Mouse (Mus musculus) limb, embryonic 15.5 days (tissue): ENCODE data around the gene 0610010K14Rik. TPM values are rescaled to one million over a fixed set of nuclear protein-coding genes. Genes with fewer than 3 reads are reported as not detected.
A peak's percentile ranks its signal among the peaks of the same experiment; 100 is the strongest.

ENCODE experiments used
- ATAC-seq: fragments of 200-750 bp; cut with Nextera tagmentation; 2 replicates; pipeline ENCODE4 v1.8.0; 2017; ENCODE audit warnings: low read depth, moderate TSS enrichment; ENCODE audit not compliant: insufficient number of reproducible peaks, low FRiP score, low TSS enrichment
- H3K27ac ChIP-seq: fragments of 300-500 bp; sonication (generic); 2 replicates; pipeline ENCODE4 v1.5.1; 2015; ENCODE audit warnings: moderate library complexity, mild to moderate bottlenecking, inconsistent platforms
- H3K27me3 ChIP-seq: fragments of 300-500 bp; sonication (generic); 2 replicates; pipeline ENCODE4 v1.6.1; 2015; ENCODE audit warnings: inconsistent platforms
- H3K36me3 ChIP-seq: fragments of 300-500 bp; sonication (generic); 2 replicates; pipeline ENCODE4 v1.6.1; 2015; ENCODE audit warnings: inconsistent platforms
- H3K4me1 ChIP-seq: fragments of 300-500 bp; sonication (generic); 2 replicates; pipeline ENCODE4 v1.6.1; 2015; ENCODE audit warnings: inconsistent platforms
- H3K4me2 ChIP-seq: fragments of 300-500 bp; sonication (generic); 2 replicates; pipeline ENCODE4 v1.6.1; 2015; ENCODE audit warnings: mild to moderate bottlenecking, inconsistent platforms
- H3K4me3 ChIP-seq: fragments of 300-500 bp; sonication (generic); 2 replicates; pipeline ENCODE4 v1.5.1; 2015; ENCODE audit warnings: mild to moderate bottlenecking, inconsistent platforms
- H3K9ac ChIP-seq: fragments of 300-500 bp; sonication (generic); 2 replicates; pipeline ENCODE4 v1.6.1; 2015; ENCODE audit warnings: inconsistent platforms
- H3K9me3 ChIP-seq: fragments of 300-500 bp; sonication (generic); 2 replicates; pipeline ENCODE4 v1.6.1; 2016; ENCODE audit warnings: inconsistent platforms
- WGBS: fragments of 180-500 bp; shearing (Covaris S2); methylation state at CpG from one replicate; pipeline ENCODE4 v1.1.7; 2015; 5-methylcytosine and 5-hydroxymethylcytosine counted together
- polyA plus RNA-seq: library from polyadenylated mRNA; unstranded; fragments of >200 nt; fragmentation: Nextera tagmentation; extraction: Ambion mirVana; gene quantifications from 2 replicates; pipeline ENCODE4 v1.2.1, GENCODE M21; 2015

Gene 0610010K14Rik
- 154 and 172 TPM in 2 replicates for polyA plus RNA-seq

DNA sequence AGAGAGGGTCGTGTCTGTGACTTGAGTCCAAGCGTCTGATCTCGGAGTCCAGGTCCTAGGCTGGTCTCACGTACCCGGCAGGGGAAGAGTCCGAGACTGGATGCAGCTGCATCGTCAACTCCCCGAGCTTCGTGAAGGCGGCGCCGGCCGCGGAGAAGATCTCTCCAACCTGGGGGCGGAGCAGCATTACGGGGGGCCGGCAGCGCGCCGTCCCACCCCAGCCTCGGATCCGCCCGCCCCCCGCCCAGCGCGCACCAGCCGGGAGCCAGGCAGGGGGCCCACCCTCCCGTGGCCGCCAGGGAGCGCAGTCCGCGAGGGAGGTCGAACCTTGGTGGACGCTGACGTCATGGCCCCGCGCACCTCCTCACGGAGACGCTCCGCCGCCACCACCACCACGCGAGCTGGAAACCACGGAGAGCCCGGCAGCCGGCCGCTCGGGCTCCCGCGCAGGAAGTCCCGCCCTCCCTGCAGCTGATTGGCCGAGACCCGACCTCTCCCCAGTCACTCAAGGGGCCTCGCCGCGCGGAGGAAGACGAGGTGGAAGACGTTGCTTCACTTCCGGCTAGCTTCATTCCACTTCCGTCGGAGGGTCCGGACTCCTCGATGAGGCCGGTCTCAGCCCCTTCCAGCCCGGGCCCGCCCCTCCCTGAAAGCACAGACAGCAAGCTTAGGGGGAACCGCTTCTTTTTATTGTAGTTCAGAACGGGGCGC lies at the start of gene 0610010K14Rik:
0610010K14Rik (minus strand) TSS at position 458 of the 711 bp plus-strand sequence.
- H3K4me2 ChIP-seq, result peak within 1 kb of the TSS; percentile 88
- peak within 1 kb of the TSS; percentile 85 for H3K9ac ChIP-seq
- ATAC-seq, result peak; percentile 92
- H3K4me3 ChIP-seq, result peak within 1 kb of the TSS; percentile 82
- WGBS, result under 1% methylated on average over 67 of the region's 70 CpGs
- no peaks in the 10 kb centered on the region for H3K9me3 ChIP-seq
- H3K4me1 ChIP-seq, result peaks cover 47% of the 10 kb centered on the region
- H3K27me3 ChIP-seq, result no peaks in the 10 kb centered on the region
- peak within 1 kb of the TSS; percentile 92 for H3K27ac ChIP-seq
- peaks cover 14% of the 10 kb centered on the region for H3K36me3 ChIP-seq

GRCm38 (mm10) chr11:70285686-70286085 lies 48.0 kb upstream of the 0610010K14Rik start:
- H3K4me3 ChIP-seq, result no peak overlapping the region
- H3K27ac ChIP-seq, result no peak overlapping the region
- no peaks in the 10 kb centered on the region for H3K9me3 ChIP-seq
- ATAC-seq, result no peak
- peaks cover 8% of the 10 kb centered on the region for H3K4me1 ChIP-seq
- 62% methylated on average over 5 of the region's 5 CpGs for WGBS
- H3K36me3 ChIP-seq, result no peaks in the 10 kb centered on the region
- no peak overlapping the region for H3K9ac ChIP-seq
- H3K27me3 ChIP-seq, result no peaks in the 10 kb centered on the region
- no peak overlapping the region for H3K4me2 ChIP-seq

DNA sequence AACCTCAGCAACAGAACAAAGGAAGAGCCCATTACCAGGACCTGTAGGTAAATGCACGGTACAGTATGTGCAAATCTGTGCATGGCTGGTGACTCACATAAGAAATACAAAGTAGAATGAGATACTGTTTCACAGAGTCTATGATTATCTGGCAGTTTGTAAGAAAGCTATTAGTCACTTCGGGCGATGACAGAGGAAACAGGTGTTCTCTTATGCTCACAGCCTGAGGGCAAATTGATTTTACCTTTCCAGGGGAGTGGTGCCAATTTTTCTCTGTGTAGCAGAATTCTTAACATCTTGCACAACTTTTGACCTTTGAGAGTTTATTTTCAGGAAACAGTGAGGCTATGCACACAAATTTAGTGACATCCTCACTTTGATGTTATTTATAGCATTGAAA lies 47.0 kb upstream of the 0610010K14Rik start:
- peaks cover 12% of the 10 kb centered on the region for H3K4me1 ChIP-seq
- no peaks in the 10 kb centered on the region for H3K27me3 ChIP-seq
- 57% methylated on average over 3 of the region's 3 CpGs for WGBS
- no peak for ATAC-seq
- H3K4me2 ChIP-seq, result no peak overlapping the region
- no peak overlapping the region for H3K4me3 ChIP-seq
- H3K9ac ChIP-seq, result no peak overlapping the region
- no peak overlapping the region for H3K27ac ChIP-seq
- no peaks in the 10 kb centered on the region for H3K36me3 ChIP-seq
- H3K9me3 ChIP-seq, result no peaks in the 10 kb centered on the region

- H3K4me1 ChIP-seq, result peaks cover 7% of the 10 kb centered on the region
- 78% methylated on average over 4 of the region's 4 CpGs for WGBS
- no peak overlapping the region for H3K9ac ChIP-seq
- no peaks in the 10 kb centered on the region for H3K27me3 ChIP-seq
- no peak for ATAC-seq
- no peak overlapping the region for H3K4me3 ChIP-seq
- no peaks in the 10 kb centered on the region for H3K9me3 ChIP-seq
- no peaks in the 10 kb centered on the region for H3K36me3 ChIP-seq
- no peak overlapping the region for H3K4me2 ChIP-seq
- no peak overlapping the region for H3K27ac ChIP-seq
These were observed 46.0 kb upstream of the 0610010K14Rik start for GRCm38 (mm10) chr11:70283666-70284065.

DNA sequence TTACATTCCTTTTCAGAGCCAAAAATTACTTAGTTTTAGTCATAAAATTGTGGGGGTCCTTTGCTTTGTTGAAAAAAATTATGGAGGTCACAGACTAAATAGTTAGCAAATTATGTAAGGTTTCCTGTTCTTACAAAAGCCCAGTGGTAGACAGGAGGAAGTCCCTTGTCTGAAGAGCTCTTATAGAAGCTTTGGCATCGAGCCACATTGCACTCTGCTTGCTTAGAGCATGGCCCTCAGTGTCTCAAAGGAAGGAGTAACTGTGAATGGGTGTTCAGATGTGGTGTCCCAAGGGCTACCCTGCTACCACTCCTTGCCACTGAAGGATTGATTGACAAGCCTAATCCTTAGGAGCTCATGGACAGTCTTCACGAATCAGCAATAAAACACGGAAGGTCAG lies 42.7 kb upstream of the 0610010K14Rik start:
- Histone ChIP-seq H3K4me2 (no peak overlapping the region), H3K4me3 (no peak overlapping the region), H3K27ac (no peak overlapping the region), H3K36me3 (no peaks in the 10 kb centered on the region), H3K27me3 (no peaks in the 10 kb centered on the region), H3K9me3 (no peaks in the 10 kb centered on the region), H3K9ac (no peak overlapping the region), H3K4me1 (0 out of 2 replicates have a peak, but pooled peaks cover 4% of the 10 kb centered on the region)
- WGBS, result 52% methylated on average over 3 of the region's 3 CpGs
- ATAC-seq, result no peak

GRCm38 (mm10) chr11:70278961-70279360 lies 41.2 kb upstream of the 0610010K14Rik start:
- ATAC-seq, result no peak
- Histone ChIP-seq H3K27me3 (no peaks in the 10 kb centered on the region), H3K4me3 (no peak overlapping the region), H3K4me1 (0 out of 2 replicates have a peak, but pooled peaks cover 4% of the 10 kb centered on the region), H3K36me3 (no peaks in the 10 kb centered on the region), H3K27ac (no peak overlapping the region), H3K9me3 (no peaks in the 10 kb centered on the region), H3K9ac (no peak overlapping the region), H3K4me2 (no peak overlapping the region)
- whole genome bisulfite sequencing, result 73% methylated on average over 3 of the region's 3 CpGs

DNA sequence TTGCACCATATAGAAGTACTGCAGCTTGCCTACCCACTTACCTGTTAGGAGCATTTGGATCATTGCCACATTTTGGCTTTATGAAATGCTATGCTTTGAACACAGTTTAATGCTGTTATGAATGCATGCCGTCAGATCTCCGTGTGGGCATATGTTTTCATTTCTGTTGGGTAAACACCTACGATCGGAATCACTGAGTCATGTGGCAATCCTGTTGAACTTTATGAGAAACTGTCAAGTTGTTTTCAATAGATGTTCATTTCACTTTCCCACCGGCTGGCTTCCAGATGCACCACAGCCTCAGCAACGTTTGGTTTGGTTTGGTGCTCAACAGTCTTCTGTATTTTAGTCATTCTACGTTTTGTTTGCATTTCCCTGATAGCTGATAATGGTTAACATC lies 33.9 kb upstream of the 0610010K14Rik start:
- no peaks in the 10 kb centered on the region for H3K27me3 ChIP-seq
- WGBS, result 51% methylated on average over 7 of the region's 7 CpGs
- no peaks in the 10 kb centered on the region for H3K36me3 ChIP-seq
- H3K4me1 ChIP-seq, result peaks cover 4% of the 10 kb centered on the region; the same call in 1 of the 2 replicates
- no peaks in the 10 kb centered on the region for H3K9me3 ChIP-seq
- H3K27ac ChIP-seq, result no peak overlapping the region
- no peak for ATAC-seq
- no peak overlapping the region for H3K4me2 ChIP-seq
- no peak overlapping the region for H3K4me3 ChIP-seq
- H3K9ac ChIP-seq, result no peak overlapping the region

GRCm38 (mm10) chr11:70266405-70266804 lies 28.7 kb upstream of the 0610010K14Rik start:
- no peaks in the 10 kb centered on the region for H3K36me3 ChIP-seq
- no peaks in the 10 kb centered on the region for H3K27me3 ChIP-seq
- no peak overlapping the region for H3K4me2 ChIP-seq
- whole genome bisulfite sequencing, result 42% methylated on average over 1 of the region's 1 CpGs
- peaks cover 18% of the 10 kb centered on the region for H3K4me1 ChIP-seq
- peak; percentile 76 for ATAC-seq
- peak overlapping the region; percentile 79 for H3K27ac ChIP-seq
- no peak overlapping the region for H3K4me3 ChIP-seq
- H3K9me3 ChIP-seq, result no peaks in the 10 kb centered on the region
- no peak overlapping the region for H3K9ac ChIP-seq

GRCm38 (mm10) chr11:70265819-70266218 lies 28.1 kb upstream of the 0610010K14Rik start:
- Histone ChIP-seq H3K27me3 (no peaks in the 10 kb centered on the region), H3K4me1 (peaks cover 18% of the 10 kb centered on the region), H3K4me2 (no peak overlapping the region), H3K9ac (no peak overlapping the region), H3K36me3 (no peaks in the 10 kb centered on the region), H3K4me3 (no peak overlapping the region), H3K27ac (peak overlapping the region; percentile 79), H3K9me3 (no peaks in the 10 kb centered on the region)
- peak; percentile 52; the same call in 1 of the 2 replicates for ATAC-seq
- 55% methylated on average over 4 of the region's 4 CpGs for WGBS

- Histone ChIP-seq H3K9me3 (no peaks in the 10 kb centered on the region), H3K9ac (no peak overlapping the region), H3K27me3 (no peaks in the 10 kb centered on the region), H3K27ac (peak overlapping the region; percentile 79), H3K4me3 (no peak overlapping the region), H3K4me2 (no peak overlapping the region), H3K4me1 (peaks cover 18% of the 10 kb centered on the region), H3K36me3 (no peaks in the 10 kb centered on the region)
- no peak for ATAC-seq
- WGBS, result 42% methylated on average over 3 of the region's 3 CpGs
These were observed 27.5 kb upstream of the 0610010K14Rik start for GRCm38 (mm10) chr11:70265252-70265651.

GRCm38 (mm10) chr11:70259035-70259434 lies 21.3 kb upstream of the 0610010K14Rik start:
- Histone ChIP-seq H3K4me1 (peaks cover 15% of the 10 kb centered on the region), H3K27ac (no peak overlapping the region), H3K9me3 (no peaks in the 10 kb centered on the region), H3K4me2 (no peak overlapping the region), H3K4me3 (no peak overlapping the region), H3K9ac (no peak overlapping the region), H3K36me3 (no peaks in the 10 kb centered on the region), H3K27me3 (peaks cover 24% of the 10 kb centered on the region)
- 92% methylated on average over 4 of the region's 4 CpGs for WGBS
- ATAC-seq, result no peak

- H3K9ac ChIP-seq, result no peak within 1 kb of the TSS
- H3K9me3 ChIP-seq, result no peaks in the 10 kb centered on the region
- peak within 1 kb of the TSS; percentile 38; the same call in 1 of the 2 replicates for H3K27ac ChIP-seq
- peak within 1 kb of the TSS; percentile 39 for H3K4me3 ChIP-seq
- no peaks in the 10 kb centered on the region for H3K36me3 ChIP-seq
- H3K4me2 ChIP-seq, result peak within 1 kb of the TSS; percentile 59
- 3% methylated on average over 25 of the region's 25 CpGs for WGBS
- H3K4me1 ChIP-seq, result peaks cover 17% of the 10 kb centered on the region
- peak; percentile 62; the same call in 1 of the 2 replicates for ATAC-seq
- H3K27me3 ChIP-seq, result peaks cover 61% of the 10 kb centered on the region
These were observed 17.3 kb upstream of the 0610010K14Rik start, which contains the start of gene Alox12 for GRCm38 (mm10) chr11:70254931-70255531. Gene Alox12 (minus strand): TSS chr11:70255353.
